Mouse (Mus musculus): ENCODE measurements around the gene Creld1. TPM values are rescaled to one million over a fixed set of nuclear protein-coding genes. Genes with fewer than 3 reads are reported as not detected.

Gene Creld1
- polyA plus RNA-seq, 1 experiment: 11.9 TPM

GRCm38 (mm10) chr6:113502801-113503200 is 19.7 kb downstream of the Creld1 start:
- no peak for DNase-seq (ENCODE audit: low read depth, low spot score)
- 95% methylated on average over 2 of the region's 2 CpGs for WGBS

GRCm38 (mm10) chr6:113505689-113506088 is 22.6 kb downstream of the Creld1 start:
- WGBS: 69% methylated on average over 1 of the region's 1 CpGs
- DNase-seq (ENCODE audit: low read depth, low spot score): no peak

GRCm38 (mm10) chr6:113507130-113507529 is 24.0 kb downstream of the Creld1 start:
- DNase-seq (ENCODE audit: low read depth, low spot score): no peak

GRCm38 (mm10) chr6:113508272-113508946 is 25.3 kb downstream of the Creld1 start:
- 60% methylated on average over 7 of the region's 7 CpGs for WGBS
- DNase-seq (ENCODE audit: low read depth, low spot score): no peak

- 53% methylated on average over 5 of the region's 5 CpGs for WGBS
- DNase-seq (ENCODE audit: low read depth, low spot score): no peak
Observed at GRCm38 (mm10) chr6:113508947-113509280, 25.8 kb downstream of the Creld1 start.

GRCm38 (mm10) chr6:113513944-113514343 is 30.8 kb downstream of the Creld1 start:
- WGBS: 59% methylated on average over 6 of the region's 6 CpGs
- no peak for DNase-seq (ENCODE audit: low read depth, low spot score)

GRCm38 (mm10) chr6:113514600-113514999 is 31.5 kb downstream of the Creld1 start:
- no peak for DNase-seq (ENCODE audit: low read depth, low spot score)
- 98% methylated on average over 3 of the region's 3 CpGs for WGBS

- DNase-seq (ENCODE audit: low read depth, low spot score): no peak
Observed at GRCm38 (mm10) chr6:113517434-113518080, 34.5 kb downstream of the Creld1 start.

GRCm38 (mm10) chr6:113522310-113522709 is 39.2 kb downstream of the Creld1 start:
- no peak for DNase-seq (ENCODE audit: low read depth, low spot score)
- WGBS: 72% methylated on average over 1 of the region's 1 CpGs

More at GRCm38 (mm10) chr6:113517434-113518080, 34.5 kb downstream of the Creld1 start:
- WGBS: 78% methylated on average over 8 of the region's 8 CpGs

- 55% methylated on average over 8 of the region's 8 CpGs for WGBS
- DNase-seq (ENCODE audit: low read depth, low spot score): no peak
Observed at GRCm38 (mm10) chr6:113523420-113523819, 40.3 kb downstream of the Creld1 start.

- peak; percentile 53 for DNase-seq (ENCODE audit: low read depth, low spot score)
Observed at GRCm38 (mm10) chr6:113530932-113531839, 48.1 kb downstream of the Creld1 start, which contains the start of the genes Emc3 and Fancd2. Gene Emc3 (minus strand): TSS chr6:113531652. Gene Fancd2 (plus strand): TSS chr6:113531682.

GRCm38 (mm10) chr6:113531840-113532404 is 48.8 kb downstream of the Creld1 start:
- WGBS: 4% methylated on average over 7 of the region's 7 CpGs
- DNase-seq (ENCODE audit: low read depth, low spot score): no peak

More at GRCm38 (mm10) chr6:113530932-113531839, 48.1 kb downstream of the Creld1 start, which contains the start of the genes Emc3 and Fancd2:
- WGBS: 1% methylated on average over 47 of the region's 47 CpGs

- WGBS: 81% methylated on average over 7 of the region's 7 CpGs
- no peak for DNase-seq (ENCODE audit: low read depth, low spot score)
Observed at GRCm38 (mm10) chr6:113534886-113535285, 51.8 kb downstream of the Creld1 start.

- WGBS: 78% methylated on average over 6 of the region's 6 CpGs
- no peak for DNase-seq (ENCODE audit: low read depth, low spot score)
Observed at GRCm38 (mm10) chr6:113541610-113542009, 58.5 kb downstream of the Creld1 start.

Other genes starting within 250 kb of the Creld1 start
- 40.6 and 46.3 TPM in 2 replicates for gene Mtmr14, start 245.5 kb upstream of the Creld1 start, polyA plus RNA-seq (2012; rRNA removed)
- gene Cpne9, start 201.0 kb upstream of the Creld1 start, polyA plus RNA-seq (2012; rRNA removed): 0.10 TPM in 1 of 2 replicates, not detected in the other
- gene Brpf1, start 176.2 kb upstream of the Creld1 start, polyA plus RNA-seq (2012; rRNA removed): 14.5 and 20.5 TPM in 2 replicates
- gene Ogg1, start 156.3 kb upstream of the Creld1 start, polyA plus RNA-seq (2012; rRNA removed): 16.9 and 18.1 TPM in 2 replicates
- 19.6 and 20.4 TPM in 2 replicates for gene Camk1, start 139.3 kb upstream of the Creld1 start, polyA plus RNA-seq (2012; rRNA removed)
- 19.8 and 21.2 TPM in 2 replicates for gene Tada3, start 105.4 kb upstream of the Creld1 start, polyA plus RNA-seq (2012; rRNA removed)
- gene Arpc4, start 105.2 kb upstream of the Creld1 start, polyA plus RNA-seq (2012; rRNA removed): 131 and 134 TPM in 2 replicates
- gene Ttll3, start 94.0 kb upstream of the Creld1 start, polyA plus RNA-seq (2012; rRNA removed): 13.5 and 15.6 TPM in 2 replicates
- 48.7 and 58.6 TPM in 2 replicates for gene Rpusd3, start 64.0 kb upstream of the Creld1 start, polyA plus RNA-seq (2012; rRNA removed)
- gene Cidec, start 47.5 kb upstream of the Creld1 start, polyA plus RNA-seq (2012; rRNA removed): 49.1 and 148 TPM in 2 replicates
- 68.4 and 72.0 TPM in 2 replicates for gene Jagn1, start 40.7 kb upstream of the Creld1 start, polyA plus RNA-seq (2012; rRNA removed)
- 4.8 and 7.5 TPM in 2 replicates for gene Il17re, start 24.8 kb upstream of the Creld1 start, polyA plus RNA-seq (2012; rRNA removed)
- 341 and 416 TPM in 2 replicates for gene Il17rc, start 11.9 kb upstream of the Creld1 start, polyA plus RNA-seq (2012; rRNA removed)
- 0.01 TPM in 1 of 2 replicates, not detected in the other for gene Prrt3, start 18.6 kb downstream of the Creld1 start, polyA plus RNA-seq (2012; rRNA removed)
- gene Emc3, start 48.4 kb downstream of the Creld1 start, polyA plus RNA-seq (2012; rRNA removed): 37.7 and 46.5 TPM in 2 replicates
- gene Fancd2, start 48.4 kb downstream of the Creld1 start, polyA plus RNA-seq (2012; rRNA removed): 2.2 and 4.2 TPM in 2 replicates
- gene Fancd2os, start 117.4 kb downstream of the Creld1 start, polyA plus RNA-seq (2012; rRNA removed): not detected in 2 replicates
- gene Brk1, start 121.5 kb downstream of the Creld1 start, polyA plus RNA-seq (2012; rRNA removed): 138 and 168 TPM in 2 replicates
- gene Vhl, start 140.7 kb downstream of the Creld1 start, polyA plus RNA-seq (2012; rRNA removed): 14.7 and 14.9 TPM in 2 replicates
- 39.6 and 85.3 TPM in 2 replicates for gene Irak2, start 155.2 kb downstream of the Creld1 start, polyA plus RNA-seq (2012; rRNA removed)
- 27.7 and 29.0 TPM in 2 replicates for gene Tatdn2, start 213.8 kb downstream of the Creld1 start, polyA plus RNA-seq (2012; rRNA removed)
- 9.0 and 16.2 TPM in 2 replicates for gene Ghrl, start 236.6 kb downstream of the Creld1 start, polyA plus RNA-seq (2012; rRNA removed)